Mouse (Mus musculus) induced T-regulatory cell, adult 2 months (primary cell): ENCODE results near the gene Kcnh4.

Experiments used
- DNase-seq: peaks from one replicate; pipeline ENCODE4 v3.0.0-alpha.2; 2012; ENCODE audit warnings: low read depth

Gene Kcnh4

GRCm38 (mm10) chr11:100730477-100731205 lies 29.1 kb downstream of the Kcnh4 start:
- no peak for DNase-seq

- peak; percentile 39 for DNase-seq
Measured at GRCm38 (mm10) chr11:100729976-100730375, 29.8 kb downstream of the Kcnh4 start.

- no peak for DNase-seq
Measured at GRCm38 (mm10) chr11:100728601-100729000, 31.1 kb downstream of the Kcnh4 start.

- no peak for DNase-seq
Measured at GRCm38 (mm10) chr11:100727201-100727600, 32.5 kb downstream of the Kcnh4 start.

GRCm38 (mm10) chr11:100724919-100725512 lies 34.7 kb downstream of the Kcnh4 start:
- no peak for DNase-seq

- no peak for DNase-seq
Measured at GRCm38 (mm10) chr11:100722493-100723028, 37.2 kb downstream of the Kcnh4 start.

- no peak for DNase-seq
Measured at GRCm38 (mm10) chr11:100721776-100722492, 37.8 kb downstream of the Kcnh4 start.

GRCm38 (mm10) chr11:100721254-100721653 lies 38.5 kb downstream of the Kcnh4 start:
- no peak for DNase-seq

- DNase-seq, result no peak
Measured at GRCm38 (mm10) chr11:100720345-100720744, 39.4 kb downstream of the Kcnh4 start.

- DNase-seq, result no peak
Measured at GRCm38 (mm10) chr11:100719893-100720292, 39.8 kb downstream of the Kcnh4 start.

GRCm38 (mm10) chr11:100719312-100719711 lies 40.4 kb downstream of the Kcnh4 start:
- no peak for DNase-seq

- DNase-seq, result no peak
Measured at GRCm38 (mm10) chr11:100718866-100719265, 40.9 kb downstream of the Kcnh4 start.

GRCm38 (mm10) chr11:100718462-100718861 lies 41.3 kb downstream of the Kcnh4 start:
- no peak for DNase-seq

- DNase-seq, result no peak
Measured at GRCm38 (mm10) chr11:100716649-100717048, 43.1 kb downstream of the Kcnh4 start.

- DNase-seq, result no peak
Measured at GRCm38 (mm10) chr11:100714948-100715347, 44.8 kb downstream of the Kcnh4 start.

GRCm38 (mm10) chr11:100714534-100714915 lies 45.2 kb downstream of the Kcnh4 start:
- DNase-seq, result peak; percentile 87

- peak; percentile 88 for DNase-seq
Measured at GRCm38 (mm10) chr11:100713735-100714533, 45.8 kb downstream of the Kcnh4 start, which contains the start of gene Hspb9. Gene Hspb9, plus strand, starts transcription at chr11:100713850.

- DNase-seq, result no peak
Measured at GRCm38 (mm10) chr11:100713174-100713573, 46.6 kb downstream of the Kcnh4 start.

- DNase-seq, result peak; percentile 78
Measured at GRCm38 (mm10) chr11:100711783-100712615, 47.7 kb downstream of the Kcnh4 start, which contains the start of gene Kat2a. Gene Kat2a, minus strand, starts transcription at chr11:100712465.

- no peak for DNase-seq
Measured at GRCm38 (mm10) chr11:100710977-100711376, 48.8 kb downstream of the Kcnh4 start.

- DNase-seq, result no peak
Measured at GRCm38 (mm10) chr11:100710528-100710927, 49.2 kb downstream of the Kcnh4 start.
